Mouse (Mus musculus) ES-Bruce4 (cell line): ENCODE measurements at regions not wholly inside any gene's neighbourhood (a gene's known extent, or its start where the extent isn't known, plus 50 kb on each side); places are given as distances from the start of the nearest gene placed in this dataset.
A peak's percentile ranks its signal among the peaks of the same experiment; 100 is the strongest.

ENCODE experiments used
- H3K27ac ChIP-seq: 2 replicates; pipeline ENCODE4 v1.5.1; 2012; ENCODE audit warnings: low read length, inconsistent platforms; ENCODE audit not compliant: insufficient read depth
- H3K27me3 ChIP-seq: 2 replicates; pipeline ENCODE4 v1.6.1; 2012; ENCODE audit warnings: mild to moderate bottlenecking, low read length, inconsistent platforms; ENCODE audit not compliant: control insufficient read depth, poor library complexity, insufficient read depth, severe bottlenecking
- H3K36me3 ChIP-seq: 2 replicates; pipeline ENCODE4 v1.6.1; 2012; ENCODE audit warnings: inconsistent platforms, mild to moderate bottlenecking, low read length, moderate library complexity; ENCODE audit not compliant: control insufficient read depth, poor library complexity, insufficient read depth, severe bottlenecking
- H3K4me1 ChIP-seq: one replicate; pipeline ENCODE4 v1.8.1; 2011; ENCODE audit warnings: low read length; ENCODE audit not compliant: control insufficient read depth, insufficient read depth
- H3K4me3 ChIP-seq: 2 replicates; pipeline ENCODE4 v1.5.1; 2011; ENCODE audit warnings: low read depth, mild to moderate bottlenecking, low read length
- H3K9ac ChIP-seq: 2 replicates; pipeline ENCODE4 v1.6.1; 2012; ENCODE audit warnings: low read depth, mild to moderate bottlenecking, inconsistent platforms; ENCODE audit not compliant: poor library complexity, severe bottlenecking
- H3K9me3 ChIP-seq: replicated peaks from 2 replicates; pipeline ENCODE4 v1.6.1; 2012; ENCODE audit warnings: mild to moderate bottlenecking, low read length, inconsistent platforms; ENCODE audit not compliant: control insufficient read depth, poor library complexity, insufficient read depth, severe bottlenecking
- CTCF ChIP-seq: IDR thresholded peaks from one replicate; pipeline ENCODE4 v1.8.1; 2011; ENCODE audit warnings: low read depth, low read length
- EP300 ChIP-seq: IDR thresholded peaks from 2 replicates; pipeline ENCODE4 v1.6.1; 2011; ENCODE audit warnings: low read depth, low read length; ENCODE audit not compliant: insufficient read depth
- POLR2A ChIP-seq: IDR thresholded peaks from one replicate; pipeline ENCODE4 v1.8.1; 2011; ENCODE audit warnings: low read length; ENCODE audit not compliant: insufficient read depth

GRCm38 (mm10) chr4:29130485-29130884 is 317.6 kb downstream of the Epha7 start:
- Histone ChIP-seq H3K4me3 (no peak overlapping the region), H3K36me3 (no peaks in the 10 kb centered on the region), H3K9ac (no peak overlapping the region), H3K4me1 (peaks cover 1% of the 10 kb centered on the region), H3K9me3 (no peaks in the 10 kb centered on the region), H3K27ac (no peak overlapping the region), H3K27me3 (no peaks in the 10 kb centered on the region; the same call in 1 of the 2 replicates)
- no peak for TF ChIP-seq POLR2A
- TF ChIP-seq EP300: no peak
- TF ChIP-seq CTCF: no peak

GRCm38 (mm10) chr4:29133404-29134307 is 320.7 kb downstream of the Epha7 start:
- no peak overlapping the region for H3K4me3 ChIP-seq
- H3K9ac ChIP-seq: no peak overlapping the region
- TF ChIP-seq CTCF (no peak), POLR2A (no peak), EP300 (no peak)
- no peak overlapping the region for H3K27ac ChIP-seq
- no peaks in the 10 kb centered on the region for H3K36me3 ChIP-seq
- no peaks in the 10 kb centered on the region; the same call in 1 of the 2 replicates for H3K27me3 ChIP-seq
- peaks cover 3% of the 10 kb centered on the region for H3K4me1 ChIP-seq
- no peaks in the 10 kb centered on the region for H3K9me3 ChIP-seq

- H3K9me3 ChIP-seq: no peaks in the 10 kb centered on the region
- no peak overlapping the region for H3K27ac ChIP-seq
- H3K4me1 ChIP-seq: peaks cover 3% of the 10 kb centered on the region
- 0 out of 2 replicates have a peak, but pooled peaks have one; percentile 39 for TF ChIP-seq EP300
- TF ChIP-seq CTCF: no peak
- no peak overlapping the region for H3K9ac ChIP-seq
- no peaks in the 10 kb centered on the region; the same call in 1 of the 2 replicates for H3K27me3 ChIP-seq
- H3K36me3 ChIP-seq: no peaks in the 10 kb centered on the region
- H3K4me3 ChIP-seq: no peak overlapping the region
These were observed 322.9 kb downstream of the Epha7 start for GRCm38 (mm10) chr4:29135685-29136385.

- Histone ChIP-seq H3K27ac (no peak overlapping the region), H3K27me3 (no peaks in the 10 kb centered on the region; the same call in 1 of the 2 replicates), H3K4me1 (peaks cover 3% of the 10 kb centered on the region), H3K4me3 (no peak overlapping the region), H3K9ac (no peak overlapping the region), H3K9me3 (no peaks in the 10 kb centered on the region), H3K36me3 (no peaks in the 10 kb centered on the region)
- TF ChIP-seq POLR2A (no peak), CTCF (no peak), EP300 (no peak)
These were observed 325.9 kb downstream of the Epha7 start for GRCm38 (mm10) chr4:29138771-29139301.

GRCm38 (mm10) chr4:29143415-29143814 is 330.5 kb downstream of the Epha7 start:
- H3K4me1 ChIP-seq: no peaks in the 10 kb centered on the region
- no peak overlapping the region for H3K4me3 ChIP-seq
- no peaks in the 10 kb centered on the region for H3K27me3 ChIP-seq
- no peak overlapping the region for H3K27ac ChIP-seq
- H3K9me3 ChIP-seq: no peaks in the 10 kb centered on the region
- H3K36me3 ChIP-seq: no peaks in the 10 kb centered on the region
- H3K9ac ChIP-seq: no peak overlapping the region
- TF ChIP-seq EP300: no peak
- no peak for TF ChIP-seq CTCF
- TF ChIP-seq POLR2A: no peak

- Histone ChIP-seq H3K36me3 (no peaks in the 10 kb centered on the region), H3K27ac (no peak overlapping the region)
- TF ChIP-seq POLR2A (no peak), CTCF (no peak), EP300 (no peak)
These were observed 332.3 kb downstream of the Epha7 start for GRCm38 (mm10) chr4:29145242-29145641.

More at GRCm38 (mm10) chr4:29145242-29145641, 332.3 kb downstream of the Epha7 start:
- H3K27me3 ChIP-seq: no peaks in the 10 kb centered on the region
- H3K9ac ChIP-seq: no peak overlapping the region
- H3K4me1 ChIP-seq: no peaks in the 10 kb centered on the region
- H3K9me3 ChIP-seq: no peaks in the 10 kb centered on the region
- H3K4me3 ChIP-seq: no peak overlapping the region
